Comparison of ENCODE assay signal across 11 mouse cellular contexts in the genomic region with DNA sequence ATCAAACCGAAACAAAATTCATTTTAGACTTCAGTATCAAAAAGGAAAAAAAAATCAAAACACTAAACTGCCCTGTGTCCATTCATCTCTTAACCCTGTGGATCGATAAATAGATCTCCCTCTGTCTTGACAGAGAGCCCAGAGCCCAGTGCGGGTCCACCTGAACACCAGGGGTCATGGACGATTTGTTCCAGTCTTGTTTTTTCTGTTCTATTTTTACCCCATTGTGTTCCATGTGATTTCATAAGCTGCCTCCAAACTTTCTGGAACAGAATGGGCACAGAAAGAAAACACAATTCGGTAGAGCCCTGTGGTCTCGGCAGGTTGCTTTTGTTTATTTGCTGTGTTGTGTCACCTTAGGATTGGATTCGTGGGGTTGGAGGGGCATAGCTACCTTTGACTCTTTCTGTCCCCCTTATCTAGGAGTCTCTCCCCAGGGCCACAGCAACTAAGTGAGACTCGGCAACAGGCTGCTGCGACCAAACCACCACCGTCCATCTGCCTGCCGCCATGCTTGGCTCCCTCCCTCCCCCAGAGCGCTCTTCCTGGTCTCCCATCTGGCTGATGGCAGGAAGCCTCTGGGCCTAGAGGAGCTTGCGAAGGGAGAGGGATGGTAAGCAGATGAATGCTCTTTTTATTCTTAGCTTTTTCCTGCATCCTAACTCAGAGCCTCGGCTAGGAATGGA. TPM values are rescaled to one million over a fixed set of nuclear protein-coding genes. Genes with fewer than 3 reads are reported as not detected.
DNase-seq lines count a peak whose midpoint lies in the region; ATAC-seq and TF ChIP-seq lines count a peak whose summit lies in the region.
"Had no signal": no experiment of that assay in that cellular context is flagged by ENCODE, and none has a peak within 500 bp of the region (broad histone marks: within the 10 kb centered on the region; RNA-seq: fewer than 3 reads in every experiment).

No protein-coding gene starts in this region.

- no peak overlapping the region for H3K4me2 ChIP-seq in hindbrain, embryonic 13.5 days
- H3K4me2 ChIP-seq in hindbrain, embryonic 14.5 days (replicated peaks), result no peak overlapping the region
- no peak overlapping the region for H3K4me2 ChIP-seq in lung, postnatal 0 days (replicated peaks; ENCODE audit: low read depth, low read length)

- peak; percentile 18; the same call in 1 of the 2 replicates for TF ChIP-seq EP300 in lung, postnatal 0 days (IDR thresholded peaks at IDR 0.05)

- ATAC-seq in hindbrain, embryonic 13.5 days (ENCODE audit: low FRiP score), result no peak
- no peak for ATAC-seq in hindbrain, embryonic 14.5 days (ENCODE audit: low FRiP score)
- ATAC-seq in lung, postnatal 0 days, result no peak

- H3K9ac ChIP-seq in hindbrain, embryonic 13.5 days, result no peak overlapping the region
- no peak overlapping the region for H3K9ac ChIP-seq in hindbrain, embryonic 14.5 days
- H3K9ac ChIP-seq in lung, postnatal 0 days (replicated peaks; ENCODE audit: low read depth), result no peak overlapping the region

- H3K4me3 ChIP-seq in hindbrain, embryonic 13.5 days, result no peak overlapping the region
- no peak overlapping the region for H3K4me3 ChIP-seq in hindbrain, embryonic 14.5 days (replicated peaks; ENCODE audit: low read length)
- no peak overlapping the region for H3K4me3 ChIP-seq in lung, postnatal 0 days (ENCODE audit: low read depth, low read length)

- peaks cover 25% of the 10 kb centered on the region for H3K36me3 ChIP-seq in hindbrain, embryonic 13.5 days
- H3K36me3 ChIP-seq in hindbrain, embryonic 14.5 days (replicated peaks; ENCODE audit: control insufficient read depth, insufficient read depth), result peaks cover 20% of the 10 kb centered on the region
- peaks cover 17% of the 10 kb centered on the region for H3K36me3 ChIP-seq in lung, postnatal 0 days (ENCODE audit: insufficient read depth, low read length)

- no peak for TF ChIP-seq CTCF in lung, postnatal 0 days (IDR thresholded peaks at IDR 0.05)

- peaks cover 32% of the 10 kb centered on the region for H3K4me1 ChIP-seq in hindbrain, embryonic 13.5 days (replicated peaks)
- H3K4me1 ChIP-seq in hindbrain, embryonic 14.5 days (replicated peaks; ENCODE audit: control insufficient read depth, insufficient read depth, low read length), result peaks cover 21% of the 10 kb centered on the region
- peaks cover 5% of the 10 kb centered on the region; the same call in 1 of the 2 replicates for H3K4me1 ChIP-seq in lung, postnatal 0 days (ENCODE audit: insufficient read depth, low read depth, low read length)

- peak; percentile 46 to 51 for DNase-seq in cerebellum, postnatal 14 days
- no peak for DNase-seq in cerebellum, postnatal 4 days (ENCODE audit: low spot score in 2 of 2)
- no peak for DNase-seq in hindbrain, embryonic 14.5 days (ENCODE audit: low spot score)
- no peak for DNase-seq in lung, postnatal 0 days (ENCODE audit: low spot score)
- no peak for DNase-seq in lung, adult 18-20 months
- DNase-seq in layer of hippocampus, postnatal 10 days (ENCODE audit: low spot score in 2 of 2), result peak; percentile 52 to 63
- no peak for DNase-seq in embryo, embryonic 9.5 days (ENCODE audit: extremely low spot score)
- DNase-seq: adrenal gland, postnatal 10 days; cerebellum, adult 8-10 months had no signal

- no peaks in the 10 kb centered on the region for H3K9me3 ChIP-seq in hindbrain, embryonic 13.5 days
- H3K9me3 ChIP-seq in hindbrain, embryonic 14.5 days (ENCODE audit: control insufficient read depth, low read length), result no peaks in the 10 kb centered on the region
- no peaks in the 10 kb centered on the region for H3K9me3 ChIP-seq in lung, postnatal 0 days (ENCODE audit: low read length)

- H3K27ac ChIP-seq in hindbrain, embryonic 13.5 days, result peak overlapping the region; percentile 30; the same call in 1 of the 2 replicates
- H3K27ac ChIP-seq in hindbrain, embryonic 14.5 days, result no peak overlapping the region
- peak overlapping the region; percentile 6; the same call in 1 of the 2 replicates for H3K27ac ChIP-seq in lung, postnatal 0 days (ENCODE audit: low read length)

- WGBS in hindbrain, embryonic 13.5 days, result 66% methylated on average over 14 of the region's 14 CpGs
- WGBS in hindbrain, embryonic 14.5 days, result 64% methylated on average over 14 of the region's 14 CpGs
- WGBS in lung, postnatal 0 days, result 47% methylated on average over 13 of the region's 14 CpGs

- H3K27me3 ChIP-seq in hindbrain, embryonic 13.5 days, result 0 out of 2 replicates have a peak, but pooled peaks cover 4% of the 10 kb centered on the region
- H3K27me3 ChIP-seq in hindbrain, embryonic 14.5 days (ENCODE audit: control insufficient read depth, insufficient read depth, low read length), result no peaks in the 10 kb centered on the region
- no peaks in the 10 kb centered on the region for H3K27me3 ChIP-seq in lung, postnatal 0 days (replicated peaks; ENCODE audit: insufficient read depth, low read length)

RNA-seq across cellular contexts. Expression of a gene that starts 12.7 kb away (rescaled TPM):
- 0.48 and 0.52 TPM in 2 replicates for polyA plus RNA-seq in hindbrain, embryonic 13.5 days (2015; fragmentation: Nextera tagmentation; extraction: Ambion mirVana)
- polyA plus RNA-seq in hindbrain, embryonic 14.5 days (2014; fragmentation: Nextera tagmentation; extraction: Ambion mirVana), result 0.27 and 0.54 TPM in 2 replicates
- 0.17 and 0.25 TPM in 2 replicates for polyA plus RNA-seq in lung, postnatal 0 days (2015; fragmentation: Nextera tagmentation; extraction: Ambion mirVana)
- total RNA-seq in layer of hippocampus, postnatal 10 days (2021), result not detected
- total RNA-seq: megakaryocyte progenitor cell, adult 5-6 weeks had no signal

RNA-seq across cellular contexts. Expression of a gene that starts 29.1 kb away (rescaled TPM):
- 73.0 and 73.7 TPM in 2 replicates for polyA plus RNA-seq in hindbrain, embryonic 13.5 days (2015; fragmentation: Nextera tagmentation; extraction: Ambion mirVana)
- 42.0 and 43.8 TPM in 2 replicates for polyA plus RNA-seq in hindbrain, embryonic 14.5 days (2014; fragmentation: Nextera tagmentation; extraction: Ambion mirVana)
- 92.8 and 116 TPM in 2 replicates for polyA plus RNA-seq in lung, postnatal 0 days (2015; fragmentation: Nextera tagmentation; extraction: Ambion mirVana)
- total RNA-seq in layer of hippocampus, postnatal 10 days (2021), result 10 to 100 TPM; 43.2 to 47.6 TPM

RNA-seq across cellular contexts. Expression of a gene that starts 38.3 kb away (rescaled TPM):
- 21.9 and 22.4 TPM in 2 replicates for polyA plus RNA-seq in hindbrain, embryonic 13.5 days (2015; fragmentation: Nextera tagmentation; extraction: Ambion mirVana)
- polyA plus RNA-seq in hindbrain, embryonic 14.5 days (2014; fragmentation: Nextera tagmentation; extraction: Ambion mirVana), result 22.2 and 24.2 TPM in 2 replicates
- polyA plus RNA-seq in lung, postnatal 0 days (2015; fragmentation: Nextera tagmentation; extraction: Ambion mirVana), result 10.3 and 11.9 TPM in 2 replicates
- total RNA-seq in layer of hippocampus, postnatal 10 days (2021), result 10 to 100 TPM; 13.3 to 15.4 TPM

RNA-seq across cellular contexts. Expression of a gene that starts 38.6 kb away (rescaled TPM):
- 45.0 and 46.9 TPM in 2 replicates for polyA plus RNA-seq in hindbrain, embryonic 13.5 days (2015; fragmentation: Nextera tagmentation; extraction: Ambion mirVana)
- polyA plus RNA-seq in hindbrain, embryonic 14.5 days (2014; fragmentation: Nextera tagmentation; extraction: Ambion mirVana), result 42.3 and 43.7 TPM in 2 replicates
- polyA plus RNA-seq in lung, postnatal 0 days (2015; fragmentation: Nextera tagmentation; extraction: Ambion mirVana), result 41.3 and 44.1 TPM in 2 replicates
- total RNA-seq in layer of hippocampus, postnatal 10 days (2021), result 10 to 100 TPM; 22.6 to 24.9 TPM

Comparison
In these comparisons a context has a peak if more than half of its experiments do, and no peak if none do; other contexts are left out.
1. DNase-seq: peak in cerebellum, postnatal 14 days (2 of 2) and layer of hippocampus, postnatal 10 days (2 of 2); none in cerebellum, postnatal 4 days (0 of 2), hindbrain, embryonic 14.5 days (single experiment), lung, postnatal 0 days (single experiment), lung, adult 18-20 months (0 of 2) and embryo, embryonic 9.5 days (single experiment).